Mouse (Mus musculus): ENCODE results near the gene Dera. TPM values are rescaled to one million over a fixed set of nuclear protein-coding genes. Genes with fewer than 3 reads are reported as not detected.
"Not testable (repeated sequence)": the region's sequence is repeated elsewhere in the genome, so short reads cannot be mapped to it uniquely, and the experiment has no call there.

The Dera gene
- polyA plus RNA-seq (2012; rRNA removed) (11.1 and 16.1 TPM in 2 replicates), polyA plus RNA-seq (2014; fragmentation: Nextera tagmentation; extraction: Ambion mirVana) (45.3 and 47.1 TPM in 2 replicates)

DNA sequence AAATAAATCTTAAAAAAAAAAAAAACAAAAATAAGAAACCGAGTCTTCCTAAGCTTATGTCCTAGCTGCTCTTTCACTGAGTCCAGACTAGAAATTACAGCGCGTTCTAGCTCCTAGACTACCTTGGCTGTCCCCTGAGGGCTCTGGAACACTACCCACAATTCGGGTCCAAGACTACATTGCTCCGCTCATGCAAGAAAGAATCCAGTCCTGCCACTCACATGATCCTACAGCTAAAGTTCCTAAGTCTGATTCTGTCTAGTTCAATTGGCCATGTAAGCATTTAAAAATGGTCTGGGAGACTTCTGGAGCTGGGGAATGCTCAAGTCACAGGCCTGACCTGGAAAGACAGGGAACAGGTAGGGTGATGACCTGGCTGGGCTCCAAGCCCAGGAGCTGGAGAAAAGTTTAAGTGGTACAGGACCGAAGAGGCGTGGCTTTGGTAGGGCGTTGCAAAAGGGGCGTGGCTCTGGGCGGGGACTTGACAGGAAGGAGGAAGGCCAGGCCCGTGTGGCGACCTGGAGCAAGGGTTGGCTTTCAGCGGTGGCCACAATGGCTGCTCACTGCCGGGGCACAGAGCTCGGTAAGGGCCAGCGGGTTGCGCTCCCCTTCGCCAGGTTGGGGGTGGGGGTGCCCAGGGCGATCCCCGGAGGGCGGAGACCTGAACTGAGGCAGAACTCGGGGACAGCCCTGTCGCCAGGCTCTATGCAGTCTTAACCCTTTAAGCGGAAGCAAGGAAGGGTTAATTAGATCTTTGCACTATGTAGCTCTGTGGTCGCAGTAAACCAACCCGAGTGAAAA is at the start of gene Dera:
TSS of gene Dera (plus strand) at position 491 of the 801 bp plus-strand sequence.
- Histone ChIP-seq H3K27ac (peak within 1 kb of the TSS; percentile 63), H3K27me3 (ENCODE audit: control insufficient read depth, insufficient read depth, low read length) (no peaks in the 10 kb centered on the region), H3K36me3 (replicated peaks; ENCODE audit: control insufficient read depth, insufficient read depth, low read depth) (peaks cover 14% of the 10 kb centered on the region), H3K4me2 (ENCODE audit: low read depth) (peak within 1 kb of the TSS; percentile 71), H3K4me3 (ENCODE audit: insufficient read depth in 1 of 2, low read depth in 2 of 2, low read length in 2 of 2) (peak within 1 kb of the TSS; percentile 85 to 98), H3K4me1 (replicated peaks; ENCODE audit: control insufficient read depth in 2 of 2, insufficient read depth in 2 of 2, low read length in 1 of 2) (peaks cover 0 to 4% of the 10 kb centered on the region in 2 experiments; a peak in 1 of 4 replicates), H3K9me3 (ENCODE audit: control insufficient read depth, low read length) (no peaks in the 10 kb centered on the region), H3K9ac (replicated peaks) (peak within 1 kb of the TSS; percentile 75)
- 12% methylated on average over 26 of the region's 26 CpGs for WGBS (ENCODE audit: insufficient replicate concordance)
- TF ChIP-seq EP300 (IDR thresholded peaks at IDR 0.05; ENCODE audit: low read depth) (no peak), CTCF (IDR thresholded peaks at IDR 0.05; ENCODE audit: low read depth) (0 out of 2 replicates have a peak, but pooled peaks have one; percentile 3)
- ATAC-seq (ENCODE audit: insufficient read depth) (peak; percentile 93), DNase-seq (ENCODE audit: low read depth in 3 of 3, low spot score in 3 of 3) (peak; percentile 77 to 85 (median 78))

DNA sequence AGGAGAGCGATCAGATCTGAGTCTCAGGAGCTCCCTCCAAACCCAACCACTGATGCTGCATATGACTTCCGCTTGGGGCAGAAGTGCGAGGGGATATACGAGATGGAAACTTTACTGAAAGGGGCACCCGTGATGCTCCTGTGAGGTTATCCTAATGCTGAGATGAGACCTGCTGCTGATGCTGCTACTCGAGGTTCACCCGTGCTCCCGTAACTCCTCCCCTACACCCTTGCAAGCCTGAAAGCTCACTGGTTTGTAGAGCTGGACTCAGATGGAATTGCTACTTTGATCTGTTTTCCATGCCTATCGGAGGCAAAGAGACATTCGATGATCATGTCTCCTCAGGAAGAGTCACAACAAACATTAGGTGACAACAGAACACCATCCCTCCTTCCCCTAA is 48.1 kb upstream of the Dera start:
- H3K4me2 ChIP-seq (ENCODE audit: low read depth), result no peak overlapping the region
- H3K4me1 ChIP-seq (replicated peaks; ENCODE audit: control insufficient read depth in 2 of 2, insufficient read depth in 2 of 2, low read length in 1 of 2), result peaks cover 0 to 6% of the 10 kb centered on the region in 2 experiments; a peak in 1 of 4 replicates
- no peak for ATAC-seq (ENCODE audit: insufficient read depth)
- TF ChIP-seq CTCF (IDR thresholded peaks at IDR 0.05; ENCODE audit: low read depth) (no peak), EP300 (IDR thresholded peaks at IDR 0.05; ENCODE audit: low read depth) (no peak)
- H3K36me3 ChIP-seq (replicated peaks; ENCODE audit: control insufficient read depth, insufficient read depth, low read depth), result no peaks in the 10 kb centered on the region
- H3K9ac ChIP-seq (replicated peaks), result no peak overlapping the region
- no peaks in the 10 kb centered on the region for H3K27me3 ChIP-seq (ENCODE audit: control insufficient read depth, insufficient read depth, low read length)
- H3K4me3 ChIP-seq (ENCODE audit: insufficient read depth in 1 of 2, low read depth in 2 of 2, low read length in 2 of 2), result no peak overlapping the region
- no peaks in the 10 kb centered on the region for H3K9me3 ChIP-seq (ENCODE audit: control insufficient read depth, low read length)
- DNase-seq (ENCODE audit: low read depth in 3 of 3, low spot score in 3 of 3), result no peak
- 75% methylated on average over 10 of the region's 10 CpGs for WGBS (ENCODE audit: insufficient replicate concordance)
- H3K27ac ChIP-seq, result no peak overlapping the region

DNA sequence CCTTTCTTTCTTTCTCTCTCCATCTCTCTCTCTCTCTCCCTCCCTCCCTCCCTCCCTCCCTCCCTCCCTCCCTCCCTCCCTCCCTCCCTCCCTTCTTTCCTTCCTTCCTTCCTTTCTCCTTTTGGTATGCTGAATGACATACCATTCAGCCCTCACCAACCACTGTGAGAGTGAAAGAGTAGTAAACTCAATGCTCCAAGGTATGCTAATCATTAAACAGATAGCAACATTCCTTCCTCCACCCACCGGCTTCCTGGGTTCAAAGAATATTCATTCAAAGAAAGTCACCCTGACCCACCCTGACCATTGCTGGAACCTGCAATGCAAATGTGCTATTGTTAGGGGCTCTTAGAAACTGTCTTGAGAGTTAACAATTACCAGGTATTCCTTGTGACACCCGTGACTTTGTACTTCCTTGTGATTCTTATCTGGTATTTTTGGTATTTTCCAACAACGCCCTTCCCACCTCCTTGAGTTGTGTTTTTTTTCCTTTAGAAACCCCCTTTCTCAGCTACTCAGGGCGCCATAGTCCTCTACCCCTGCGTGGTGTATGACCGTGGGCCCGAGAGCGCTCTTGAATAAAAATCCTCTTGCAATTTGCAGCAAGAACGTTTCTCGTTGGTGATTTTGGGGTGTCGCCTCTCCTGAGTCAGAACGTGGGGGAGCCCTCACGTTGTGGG is 45.5 kb upstream of the Dera start:
- not testable (repeated sequence) for H3K4me3 ChIP-seq (ENCODE audit: insufficient read depth in 1 of 2, low read depth in 2 of 2, low read length in 2 of 2); H3K4me1 ChIP-seq (replicated peaks; ENCODE audit: control insufficient read depth in 2 of 2, insufficient read depth in 2 of 2, low read length in 1 of 2); DNase-seq (ENCODE audit: low read depth in 3 of 3, low spot score in 3 of 3); ATAC-seq (ENCODE audit: insufficient read depth); H3K4me2 ChIP-seq (ENCODE audit: low read depth); H3K27ac ChIP-seq; H3K36me3 ChIP-seq (replicated peaks; ENCODE audit: control insufficient read depth, insufficient read depth, low read depth); H3K9me3 ChIP-seq (ENCODE audit: control insufficient read depth, low read length); H3K9ac ChIP-seq (replicated peaks); H3K27me3 ChIP-seq (ENCODE audit: control insufficient read depth, insufficient read depth, low read length)
- 77% methylated on average over 13 of the region's 13 CpGs for WGBS (ENCODE audit: insufficient replicate concordance)

DNA sequence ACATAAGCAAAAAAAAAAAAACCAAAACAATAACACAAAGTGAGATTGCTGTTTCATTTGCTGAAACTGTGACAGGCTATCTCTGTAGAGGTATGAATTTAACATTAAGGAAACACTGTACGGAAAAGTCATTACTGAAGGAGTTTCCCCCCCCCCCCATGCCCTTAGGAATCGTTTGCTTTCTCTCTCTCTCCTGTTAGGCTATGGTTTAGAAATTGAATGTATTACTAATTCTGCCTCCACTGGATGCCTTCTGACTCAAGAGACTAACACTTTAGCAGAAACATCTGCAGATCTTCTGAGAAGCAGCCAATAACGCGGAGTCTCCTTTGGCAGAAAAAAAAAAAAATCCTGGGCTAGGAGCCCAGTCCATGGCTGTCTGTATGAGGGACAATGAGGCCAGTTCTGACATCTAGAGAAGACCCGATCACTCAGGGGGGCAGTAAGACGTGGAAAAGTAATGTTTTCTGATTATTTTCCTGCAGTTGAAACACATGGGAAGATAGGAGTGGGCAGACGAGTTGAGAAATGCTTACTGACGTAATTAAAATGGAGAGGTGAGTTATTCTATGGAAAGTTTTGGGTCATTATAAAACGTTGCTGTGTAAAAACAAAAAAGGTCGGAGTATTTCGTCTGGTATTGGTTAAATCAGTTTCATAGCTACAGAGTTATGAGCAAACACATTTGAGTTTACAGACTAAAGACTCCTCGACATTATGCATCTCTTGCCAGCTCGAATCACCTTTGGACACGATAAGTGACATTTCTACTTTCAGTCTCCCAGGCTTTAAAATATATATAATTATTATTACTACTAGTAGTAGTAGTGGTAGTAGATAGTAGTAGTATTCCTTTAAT is 43.9 kb upstream of the Dera start:
- DNase-seq (ENCODE audit: low read depth in 3 of 3, low spot score in 3 of 3) (no peak), ATAC-seq (ENCODE audit: insufficient read depth) (no peak)
- Histone ChIP-seq H3K9me3 (ENCODE audit: control insufficient read depth, low read length) (no peaks in the 10 kb centered on the region), H3K36me3 (replicated peaks; ENCODE audit: control insufficient read depth, insufficient read depth, low read depth) (no peaks in the 10 kb centered on the region), H3K4me2 (ENCODE audit: low read depth) (no peak overlapping the region), H3K4me3 (ENCODE audit: insufficient read depth in 1 of 2, low read depth in 2 of 2, low read length in 2 of 2) (no peak overlapping the region), H3K27me3 (ENCODE audit: control insufficient read depth, insufficient read depth, low read length) (no peaks in the 10 kb centered on the region), H3K9ac (replicated peaks) (no peak overlapping the region), H3K27ac (no peak overlapping the region), H3K4me1 (replicated peaks; ENCODE audit: control insufficient read depth in 2 of 2, insufficient read depth in 2 of 2, low read length in 1 of 2) (no peaks in the 10 kb centered on the region; a peak in 2 of 4 replicates)
- 63% methylated on average over 14 of the region's 14 CpGs for WGBS (ENCODE audit: insufficient replicate concordance)
- TF ChIP-seq CTCF (IDR thresholded peaks at IDR 0.05; ENCODE audit: low read depth), result no peak
- no peak for TF ChIP-seq EP300 (IDR thresholded peaks at IDR 0.05; ENCODE audit: low read depth)
